Comparison of ENCODE assay signal across 8 mouse cellular contexts in the genomic region with DNA sequence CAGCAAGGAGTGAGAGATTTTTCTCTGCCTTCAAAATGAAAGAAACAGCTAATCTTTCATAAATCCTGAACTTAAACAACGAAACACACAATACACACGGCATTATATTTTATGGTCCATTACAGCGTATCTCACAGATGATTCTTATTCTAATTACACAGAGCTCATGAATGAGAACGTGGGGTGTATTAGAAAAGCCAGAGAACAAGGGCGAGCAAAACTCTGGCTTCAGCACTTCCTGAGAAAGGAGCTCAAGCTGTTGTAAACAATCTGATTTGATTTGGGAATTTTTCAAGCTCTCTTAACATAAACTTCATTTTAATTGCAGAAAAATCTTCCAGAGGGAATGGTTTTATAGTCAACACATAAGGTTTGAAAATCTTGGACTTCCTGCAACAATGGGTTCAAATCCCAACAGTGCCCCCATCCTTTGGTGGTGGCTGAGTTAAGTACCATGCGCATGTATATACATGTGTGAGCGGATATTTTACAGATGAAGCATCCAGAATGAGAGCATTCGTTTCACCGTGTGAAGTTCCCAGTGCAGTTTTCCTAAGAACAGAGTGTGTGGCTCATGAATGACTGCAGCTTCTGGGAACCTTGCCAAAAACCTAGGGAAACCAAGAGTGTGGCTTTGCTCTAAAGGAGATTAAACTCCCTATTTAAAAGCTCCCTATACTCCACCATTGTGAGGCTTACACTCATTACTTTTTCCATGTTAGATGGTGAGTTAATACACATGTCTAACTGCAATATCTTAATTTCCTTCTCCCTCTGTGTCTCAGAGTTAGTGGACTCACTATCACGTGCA.
DNase-seq lines count a peak whose midpoint lies in the region; ATAC-seq and TF ChIP-seq lines count a peak whose summit lies in the region.

No protein-coding gene starts in this region.

- DNase-seq in kidney, adult 8-10 months: no peak
- peak; percentile 98 for DNase-seq in brain, embryonic 14.5 days (ENCODE audit: low read depth)
- DNase-seq in forebrain, postnatal 0 days: peak; percentile 88
- peak; percentile 50 for DNase-seq in left cerebral cortex, adult 11 months (ENCODE audit: low spot score)
- DNase-seq in right cerebral cortex, postnatal 25 days: peak; percentile 25
- DNase-seq in thymus, adult 18-20 months: no peak

- no peaks in the 10 kb centered on the region for H3K27me3 ChIP-seq in kidney, embryonic 15.5 days
- H3K27me3 ChIP-seq in forebrain, postnatal 0 days (ENCODE audit: insufficient read depth, low read length): no peaks in the 10 kb centered on the region

- no peaks in the 10 kb centered on the region for H3K9me3 ChIP-seq in kidney, embryonic 15.5 days (replicated peaks)
- H3K9me3 ChIP-seq in forebrain, postnatal 0 days (ENCODE audit: low read length): no peaks in the 10 kb centered on the region

- 64% methylated on average over 10 of the region's 10 CpGs for WGBS in kidney, embryonic 15.5 days
- WGBS in forebrain, postnatal 0 days: 10% methylated on average over 10 of the region's 10 CpGs

- H3K27ac ChIP-seq in kidney, embryonic 15.5 days: no peak overlapping the region
- no peak overlapping the region for H3K27ac ChIP-seq in forebrain, postnatal 0 days (ENCODE audit: low read depth, low read length)

- no peaks in the 10 kb centered on the region for H3K36me3 ChIP-seq in kidney, embryonic 15.5 days
- no peaks in the 10 kb centered on the region for H3K36me3 ChIP-seq in forebrain, postnatal 0 days (ENCODE audit: insufficient read depth)

- H3K4me2 ChIP-seq in kidney, embryonic 15.5 days: no peak overlapping the region
- H3K4me2 ChIP-seq in forebrain, postnatal 0 days (ENCODE audit: low read depth): no peak overlapping the region; the same call in 1 of the 2 replicates

- no peak for TF ChIP-seq POLR2A in brain, embryonic 14.5 days (IDR thresholded peaks at IDR 0.05; ENCODE audit: borderline replicate concordance, extremely low read depth, insufficient read depth, insufficient read length, poor library complexity, severe bottlenecking)

- ATAC-seq in kidney, embryonic 15.5 days (replicated peaks; ENCODE audit: low FRiP score): 0 out of 2 replicates have a peak, but pooled peaks have one; percentile 40
- peak; percentile 87 for ATAC-seq in forebrain, postnatal 0 days
- ATAC-seq in megakaryocyte, adult 5-6 weeks (ENCODE audit: poor library complexity, severe bottlenecking): no peak

- TF ChIP-seq CTCF in brain, embryonic 14.5 days (IDR thresholded peaks at IDR 0.05; ENCODE audit: borderline replicate concordance, extremely low read depth, insufficient read depth, insufficient read length): peak; percentile 2; the same call in 1 of the 2 replicates
- peak; percentile 33; the same call in 1 of the 2 replicates for TF ChIP-seq CTCF in forebrain, postnatal 0 days (IDR thresholded peaks at IDR 0.05; ENCODE audit: low read depth)

- no peaks in the 10 kb centered on the region for H3K4me1 ChIP-seq in kidney, embryonic 15.5 days
- no peaks in the 10 kb centered on the region for H3K4me1 ChIP-seq in forebrain, postnatal 0 days (ENCODE audit: insufficient read depth)

- no peak overlapping the region for H3K4me3 ChIP-seq in kidney, embryonic 15.5 days (replicated peaks)
- no peak overlapping the region for H3K4me3 ChIP-seq in forebrain, postnatal 0 days (ENCODE audit: low read depth, low read length)

- H3K9ac ChIP-seq in kidney, embryonic 15.5 days: no peak overlapping the region
- no peak overlapping the region for H3K9ac ChIP-seq in forebrain, postnatal 0 days

Comparison
In these comparisons a context has a peak if more than half of its experiments do, and no peak if none do; other contexts are left out.
1. DNase-seq: peak in brain, embryonic 14.5 days (single experiment), forebrain, postnatal 0 days (single experiment), left cerebral cortex, adult 11 months (single experiment) and right cerebral cortex, postnatal 25 days (single experiment); none in kidney, adult 8-10 months (0 of 2) and thymus, adult 18-20 months (0 of 2).